Mouse (Mus musculus) liver, embryonic 14.5 days (tissue): ENCODE data around the gene Vav2. TPM values are rescaled to one million over a fixed set of nuclear protein-coding genes. Genes with fewer than 3 reads are reported as not detected.

ENCODE experiments used
- ATAC-seq: fragments of 200-750 bp; cut with Nextera tagmentation; 2 replicates; pipeline ENCODE4 v1.8.0; 2017; ENCODE audit warnings: moderate number of reproducible peaks, mild to moderate bottlenecking, moderate library complexity; ENCODE audit not compliant: insufficient read depth
- DNase-seq, 3 experiments: peaks; one replicate each; pipeline ENCODE4 v3.0.0-alpha.2; 2012 to 2013; ENCODE audit warnings: low read depth in 3 of 3, low spot score in 3 of 3
- H3K27ac ChIP-seq: fragments of 300-500 bp; sonication (generic); 2 replicates; pipeline ENCODE4 v1.5.1; 2014; ENCODE audit warnings: moderate library complexity, mild to moderate bottlenecking, control low read depth, inconsistent platforms
- H3K27me3 ChIP-seq: fragments of 300-500 bp; sonication (generic); 2 replicates; pipeline ENCODE4 v1.6.1; 2014; ENCODE audit warnings: mild to moderate bottlenecking, low read length, moderate library complexity; ENCODE audit not compliant: control insufficient read depth, insufficient read depth
- H3K36me3 ChIP-seq: fragments of 300-500 bp; sonication (generic); replicated peaks from 2 replicates; pipeline ENCODE4 v1.6.1; 2014; ENCODE audit warnings: low read depth; ENCODE audit not compliant: control insufficient read depth, insufficient read depth
- H3K4me1 ChIP-seq, 2 experiments: fragments of 200-500 bp in 1 of 2; fragments of 300-500 bp in 1 of 2; sonication (generic) in 1 of 2; replicated peaks; 2 replicates each; pipeline ENCODE4 v1.6.1; 2012 to 2014; ENCODE audit warnings: antibody characterized with exemption in 1 of 2, inconsistent platforms in 1 of 2, low read length in 1 of 2; ENCODE audit not compliant: control insufficient read depth in 2 of 2, insufficient read depth in 2 of 2
- H3K4me2 ChIP-seq: fragments of 300-500 bp; sonication (generic); 2 replicates; pipeline ENCODE4 v1.6.1; 2014; ENCODE audit warnings: low read depth, mild to moderate bottlenecking, control low read depth, moderate library complexity
- H3K4me3 ChIP-seq, 2 experiments: fragments of 200-500 bp in 1 of 2; fragments of 300-500 bp in 1 of 2; sonication (generic) in 1 of 2; 2 replicates each; pipeline ENCODE4 v1.5.1; 2012 to 2014; ENCODE audit warnings: low read depth in 2 of 2, low read length in 2 of 2, mild to moderate bottlenecking in 2 of 2, control low read depth in 1 of 2, inconsistent platforms in 1 of 2, moderate library complexity in 1 of 2; ENCODE audit not compliant: insufficient read depth in 1 of 2
- H3K9ac ChIP-seq: fragments of 300-500 bp; sonication (generic); replicated peaks from 2 replicates; pipeline ENCODE4 v1.6.1; 2014; ENCODE audit warnings: mild to moderate bottlenecking, control low read depth, moderate library complexity
- H3K9me3 ChIP-seq: fragments of 300-500 bp; sonication (generic); 2 replicates; pipeline ENCODE4 v1.6.1; 2016; ENCODE audit warnings: low read length, mixed read lengths; ENCODE audit not compliant: control insufficient read depth
- CTCF ChIP-seq: IDR thresholded peaks from 2 replicates; pipeline ENCODE4 v1.5.1; 2016; ENCODE audit warnings: antibody characterized with exemption, low read depth, control low read depth
- EP300 ChIP-seq: IDR thresholded peaks from 2 replicates; pipeline ENCODE4 v1.6.1; 2016; ENCODE audit warnings: antibody characterized with exemption, low read depth
- WGBS: fragments of 180-500 bp; shearing (Covaris S2); extraction: QIAGEN DNeasy Blood & Tissue Kit; methylation state at CpG from one replicate; pipeline ENCODE4 v1.1.7; 2014; ENCODE audit not compliant: insufficient replicate concordance; 5-methylcytosine and 5-hydroxymethylcytosine counted together
- polyA plus RNA-seq, 2 experiments: library from polyadenylated mRNA; depleted of rRNA in 1 of 2; stranded (reverse) in 1 of 2; unstranded in 1 of 2; fragments of >200 nt; fragmentation: Nextera tagmentation in 1 of 2; extraction: Ambion mirVana in 1 of 2; gene quantifications; 2 replicates each; pipeline versions ENCODE4 v1.2.1 to v1.2.3; 2012 to 2014

Gene Vav2
- polyA plus RNA-seq, 2 experiments = 2.8 to 5.8 TPM

DNA sequence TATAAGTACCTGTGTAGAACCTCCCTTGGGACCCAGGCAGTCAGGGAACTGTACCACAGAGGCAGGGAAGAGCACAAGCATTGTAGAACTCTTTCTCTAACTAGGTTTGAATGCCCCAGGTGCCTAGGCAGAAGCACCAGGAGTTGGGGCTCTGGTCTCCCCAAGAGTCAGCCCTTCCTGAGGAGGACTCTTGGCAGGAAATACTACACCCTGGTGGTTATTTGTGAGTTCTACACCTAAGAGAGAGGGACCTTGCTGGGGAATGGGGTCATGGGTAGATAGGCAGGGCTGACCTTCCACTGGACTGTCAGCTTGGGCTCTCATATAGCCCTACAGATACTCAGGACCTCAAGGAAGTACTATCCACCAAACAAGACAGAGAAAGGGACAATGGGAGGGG, 175.4 kb downstream of the Vav2 start:
- TF ChIP-seq EP300 (no peak), CTCF (peak; percentile 30; the same call in 1 of the 2 replicates)
- Histone ChIP-seq H3K4me2 (no peak overlapping the region), H3K36me3 (no peaks in the 10 kb centered on the region), H3K9me3 (no peaks in the 10 kb centered on the region), H3K27me3 (no peaks in the 10 kb centered on the region), H3K4me1 (peaks cover 0 to 8% of the 10 kb centered on the region in 2 experiments; a peak in 2 of 4 replicates), H3K4me3 (no peak overlapping the region), H3K27ac (no peak overlapping the region), H3K9ac (no peak overlapping the region)
- DNase-seq (no peak), ATAC-seq (no peak)

DNA sequence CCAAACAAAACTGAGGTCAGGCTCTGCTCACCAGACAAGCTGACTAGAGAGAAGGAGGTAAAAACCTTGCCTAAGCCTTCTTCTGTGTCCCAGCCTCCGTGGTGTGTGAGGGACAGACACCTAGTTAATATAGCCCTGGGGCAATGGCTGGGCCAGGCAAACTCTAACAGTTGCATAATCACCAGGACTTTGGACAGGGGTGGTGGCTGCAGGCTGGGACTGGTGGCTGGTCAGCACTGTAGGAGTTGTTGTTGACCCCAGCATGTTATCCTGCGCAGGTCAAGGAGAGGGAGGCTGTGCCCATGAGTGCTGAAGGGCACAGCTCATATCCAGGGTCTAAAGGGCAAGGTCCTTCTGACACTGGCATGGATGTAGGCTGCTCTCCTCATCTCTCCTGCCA, 178.6 kb downstream of the Vav2 start, which contains the start of gene Sardh:
Sardh (minus strand) TSS at position 127 of the 400 bp plus-strand sequence.
- DNase-seq (peak in 2 of 3 experiments; percentile 18 to 26), ATAC-seq (peak; percentile 55; the same call in 1 of the 2 replicates)
- H3K4me3 ChIP-seq = no peak within 1 kb of the TSS
- no peaks in the 10 kb centered on the region for H3K27me3 ChIP-seq
- H3K4me2 ChIP-seq = no peak within 1 kb of the TSS
- peak within 1 kb of the TSS; percentile 36; the same call in 1 of the 2 replicates for H3K27ac ChIP-seq
- H3K4me1 ChIP-seq = peaks cover 0 to 8% of the 10 kb centered on the region in 2 experiments; a peak in 2 of 4 replicates
- whole genome bisulfite sequencing = 41% methylated on average over 2 of the region's 2 CpGs
- H3K36me3 ChIP-seq = no peaks in the 10 kb centered on the region
- TF ChIP-seq CTCF (no peak), EP300 (peak; percentile 20; the same call in 1 of the 2 replicates)
- no peak within 1 kb of the TSS for H3K9ac ChIP-seq
- H3K9me3 ChIP-seq = no peaks in the 10 kb centered on the region

DNA sequence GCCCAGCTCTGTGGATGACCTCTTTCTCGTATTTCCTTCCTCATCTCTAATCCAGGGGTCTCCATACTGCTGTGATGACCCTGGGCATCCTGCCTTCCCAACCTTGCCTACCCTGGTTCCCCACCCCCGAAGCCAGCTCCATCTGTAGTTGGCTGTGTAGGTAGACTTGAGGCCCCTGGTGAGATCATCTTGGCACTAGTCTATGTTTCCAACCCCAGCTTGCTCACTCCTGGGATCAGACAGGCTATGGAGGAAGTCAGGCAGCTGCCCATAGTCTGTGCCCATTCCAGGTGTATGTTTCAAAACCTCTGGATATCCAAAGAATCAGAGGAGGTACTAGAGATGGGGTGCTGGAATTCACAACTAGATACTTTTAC, 179.4 kb downstream of the Vav2 start:
- TF ChIP-seq CTCF (no peak), EP300 (no peak)
- ATAC-seq = no peak; the same call in 1 of the 2 replicates
- no peak overlapping the region for H3K9ac ChIP-seq

DNA sequence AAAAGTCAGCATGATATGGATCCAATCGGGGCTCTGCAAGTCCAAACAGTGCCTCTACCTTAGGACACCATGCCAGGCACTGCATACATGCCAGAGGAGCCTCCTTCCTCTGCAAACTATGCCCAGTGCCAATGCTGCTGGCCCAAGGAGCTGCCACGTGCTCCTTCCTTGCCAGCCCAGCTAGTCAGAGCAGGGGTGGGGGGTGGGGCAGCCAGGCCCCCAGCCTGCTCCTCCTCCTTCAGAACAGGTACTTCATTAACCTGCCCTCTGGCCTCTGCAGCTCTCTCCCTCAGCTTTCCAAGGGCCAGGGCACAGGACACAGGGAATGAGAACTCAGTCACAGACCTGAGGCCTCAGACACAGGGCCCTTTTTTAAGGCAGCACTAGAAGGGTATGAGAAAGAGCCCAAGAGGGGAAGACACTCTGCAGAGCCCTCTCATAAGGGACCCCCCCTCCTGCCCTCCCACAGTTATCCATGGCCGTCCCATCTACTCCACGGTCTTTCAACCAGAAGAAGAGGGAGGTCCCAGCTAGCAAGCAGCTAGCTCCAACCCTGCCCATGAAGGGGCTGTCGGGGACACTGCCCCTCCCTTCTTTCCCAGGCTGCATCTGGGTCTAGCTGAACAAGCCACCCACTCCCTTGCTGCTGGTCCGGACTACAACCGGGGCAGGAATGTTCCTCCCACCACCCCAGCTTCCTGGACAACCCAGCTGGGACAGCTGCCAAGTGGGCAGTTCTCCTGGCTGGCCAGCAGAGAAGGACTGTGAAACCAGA, 179.9 kb downstream of the Vav2 start:
- ATAC-seq (peak; percentile 81), DNase-seq (peak; percentile 29 to 41 (median 38))
- Histone ChIP-seq H3K27ac (no peak overlapping the region), H3K4me3 (peak overlapping the region in 1 of 2 experiments; percentile 26; a peak in 2 of 4 replicates), H3K4me1 (peaks cover 0 to 8% of the 10 kb centered on the region in 2 experiments; a peak in 2 of 4 replicates), H3K36me3 (no peaks in the 10 kb centered on the region), H3K27me3 (no peaks in the 10 kb centered on the region), H3K4me2 (peak overlapping the region; percentile 36), H3K9me3 (no peaks in the 10 kb centered on the region), H3K9ac (no peak overlapping the region)
- 18% methylated on average over 7 of the region's 7 CpGs for WGBS
- TF ChIP-seq EP300 (no peak), CTCF (no peak)

More for the DNA sequence above, 179.4 kb downstream of the Vav2 start:
- 22% methylated on average over 2 of the region's 2 CpGs for WGBS
- Histone ChIP-seq H3K4me3 (no peak overlapping the region), H3K4me2 (no peak overlapping the region), H3K36me3 (no peaks in the 10 kb centered on the region), H3K27me3 (no peaks in the 10 kb centered on the region), H3K4me1 (peaks cover 0 to 8% of the 10 kb centered on the region in 2 experiments; a peak in 2 of 4 replicates), H3K9me3 (no peaks in the 10 kb centered on the region), H3K27ac (peak overlapping the region; percentile 36; the same call in 1 of the 2 replicates)
- no peak for DNase-seq

DNA sequence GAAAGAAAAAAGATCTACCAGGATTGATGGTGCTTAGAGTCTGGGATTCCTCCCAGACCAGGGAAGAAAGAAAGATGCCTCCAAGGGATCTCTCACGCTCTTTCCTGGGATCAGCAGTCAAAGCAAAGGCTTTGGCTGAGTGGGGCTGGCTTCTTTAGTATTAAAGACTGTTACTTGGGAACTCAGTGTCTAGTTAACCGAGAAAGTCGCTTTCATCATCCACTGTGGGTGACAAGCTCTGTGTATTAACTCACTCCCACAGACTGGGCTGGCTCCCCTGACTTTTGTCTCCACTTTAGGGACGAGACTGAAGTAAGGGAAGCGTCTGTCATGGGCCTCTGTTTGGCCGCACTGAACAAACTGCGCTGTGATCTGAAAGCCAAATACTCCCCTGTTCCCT, 180.9 kb downstream of the Vav2 start:
- Histone ChIP-seq H3K9ac (no peak overlapping the region), H3K4me3 (peak overlapping the region; percentile 26 to 37), H3K9me3 (no peaks in the 10 kb centered on the region), H3K27me3 (no peaks in the 10 kb centered on the region), H3K4me1 (peaks cover 0 to 8% of the 10 kb centered on the region in 2 experiments; a peak in 2 of 4 replicates), H3K27ac (no peak overlapping the region), H3K4me2 (peak overlapping the region; percentile 36), H3K36me3 (no peaks in the 10 kb centered on the region)
- WGBS = 44% methylated on average over 7 of the region's 7 CpGs
- no peak for TF ChIP-seq EP300
- no peak for TF ChIP-seq CTCF
- ATAC-seq (no peak), DNase-seq (no peak)
